Mouse (Mus musculus) kidney, adult 2 months (tissue): ENCODE results near the gene Lars2. TPM values are rescaled to one million over a fixed set of nuclear protein-coding genes. Genes with fewer than 3 reads are reported as not detected.
"Not testable (repeated sequence)": the region's sequence is repeated elsewhere in the genome, so short reads cannot be mapped to it uniquely, and the experiment has no call there.

Source experiments
- DNase-seq: peaks from one replicate; pipeline ENCODE4 v3.0.0; 2021
- H3K27ac ChIP-seq: fragments of 200-500 bp; 2 replicates; pipeline ENCODE4 v1.5.1; 2012; ENCODE audit warnings: low read depth, low read length, control low read depth, inconsistent platforms; ENCODE audit not compliant: insufficient read depth
- H3K27me3 ChIP-seq: fragments of 200-500 bp; replicated peaks from 2 replicates; pipeline ENCODE4 v1.6.1; 2012; ENCODE audit warnings: mild to moderate bottlenecking, moderate library complexity, low read length, inconsistent platforms; ENCODE audit not compliant: control insufficient read depth, insufficient read depth
- H3K36me3 ChIP-seq: fragments of 200-500 bp; 2 replicates; pipeline ENCODE4 v1.6.1; 2012; ENCODE audit warnings: mild to moderate bottlenecking, moderate library complexity, low read length, inconsistent platforms; ENCODE audit not compliant: control insufficient read depth, insufficient read depth
- H3K4me1 ChIP-seq: fragments of 200-500 bp; 2 replicates; pipeline ENCODE4 v1.6.1; 2011; ENCODE audit warnings: low read length; ENCODE audit not compliant: control insufficient read depth, insufficient read depth
- H3K4me3 ChIP-seq: fragments of 200-500 bp; 2 replicates; pipeline ENCODE4 v1.5.1; 2011; ENCODE audit warnings: mild to moderate bottlenecking, low read depth, low read length, control low read depth; ENCODE audit not compliant: insufficient read depth
- CTCF ChIP-seq: fragments of 200-500 bp; conservative IDR thresholded peaks from 2 replicates; pipeline ENCODE4 v1.5.1; 2011; ENCODE audit warnings: low read depth, mild to moderate bottlenecking, control low read depth, low read length, moderate library complexity, mixed read lengths; ENCODE audit not compliant: insufficient read depth, insufficient read length
- POLR2A ChIP-seq: fragments of 200-500 bp; IDR thresholded peaks from one replicate; pipeline ENCODE4 v1.6.1; 2011; ENCODE audit warnings: low read depth, low read length, control low read depth
- WGBS: fragments of 180-500 bp; shearing (Covaris S2); methylation state at CpG from one replicate; pipeline ENCODE4 v1.1.7; 2018; 5-methylcytosine and 5-hydroxymethylcytosine counted together
- polyA plus RNA-seq: library from polyadenylated mRNA; depleted of rRNA; stranded (reverse); fragments of >200 nt; gene quantifications from 2 replicates; pipeline ENCODE4 v1.2.3, GENCODE M21; 2012

Lars2 gene
- polyA plus RNA-seq, 1 experiment: 1,036 TPM

GRCm38 (mm10) chr9:123339651-123340144 lies 27.0 kb upstream of the Lars2 start:
- WGBS: 18% methylated on average over 3 of the region's 3 CpGs
- TF ChIP-seq POLR2A: no peak
- TF ChIP-seq CTCF: no peak
- Histone ChIP-seq H3K36me3 (no peaks in the 10 kb centered on the region), H3K4me3 (no peak overlapping the region), H3K4me1 (peaks cover 7% of the 10 kb centered on the region; the same call in 1 of the 2 replicates), H3K27ac (no peak overlapping the region), H3K27me3 (no peaks in the 10 kb centered on the region)
- DNase-seq: peak; percentile 72

- WGBS: 70% methylated on average over 6 of the region's 6 CpGs
- no peak for DNase-seq
- TF ChIP-seq POLR2A (no peak), CTCF (no peak)
- H3K4me3 ChIP-seq: no peak overlapping the region
- H3K27me3 ChIP-seq: no peaks in the 10 kb centered on the region
- H3K4me1 ChIP-seq: peaks cover 7% of the 10 kb centered on the region; the same call in 1 of the 2 replicates
- no peak overlapping the region for H3K27ac ChIP-seq
- no peaks in the 10 kb centered on the region for H3K36me3 ChIP-seq
Measured at GRCm38 (mm10) chr9:123341256-123341655, 25.5 kb upstream of the Lars2 start.

DNA sequence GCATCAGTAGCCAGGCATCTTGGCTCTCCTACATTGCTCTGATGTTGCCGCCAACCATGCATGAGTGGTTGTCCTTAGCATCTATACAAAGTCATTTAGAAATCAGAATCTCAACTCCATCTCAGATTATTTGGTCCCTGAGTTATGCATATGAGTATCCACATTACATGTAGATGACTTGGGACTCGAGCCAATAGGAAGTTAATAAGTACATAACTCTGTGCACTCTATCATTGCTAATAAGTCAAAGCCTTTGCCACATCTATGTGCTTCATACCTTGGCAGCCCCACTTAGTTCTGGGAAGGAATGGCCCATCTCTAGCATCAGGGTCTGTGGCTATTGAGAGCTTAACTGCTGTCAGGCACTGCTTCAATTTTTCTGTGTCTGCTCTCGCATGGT lies 23.7 kb upstream of the Lars2 start:
- Histone ChIP-seq H3K4me3 (no peak overlapping the region), H3K36me3 (no peaks in the 10 kb centered on the region), H3K4me1 (peaks cover 7% of the 10 kb centered on the region; the same call in 1 of the 2 replicates), H3K27ac (no peak overlapping the region), H3K27me3 (no peaks in the 10 kb centered on the region)
- 40% methylated on average over 3 of the region's 3 CpGs for WGBS
- TF ChIP-seq POLR2A (no peak), CTCF (no peak)
- peak; percentile 63 for DNase-seq

GRCm38 (mm10) chr9:123349286-123349685 lies 17.4 kb upstream of the Lars2 start:
- H3K4me1 ChIP-seq, H3K36me3 ChIP-seq, H3K27ac ChIP-seq, H3K4me3 ChIP-seq, H3K27me3 ChIP-seq: not testable (repeated sequence)
- 96% methylated on average over 1 of the region's 1 CpGs for WGBS
- DNase-seq: peak; percentile 17

GRCm38 (mm10) chr9:123359981-123360380 lies 6.7 kb upstream of the Lars2 start:
- no peaks in the 10 kb centered on the region for H3K27me3 ChIP-seq
- no peak for DNase-seq
- no peaks in the 10 kb centered on the region for H3K36me3 ChIP-seq
- H3K4me3 ChIP-seq: no peak overlapping the region
- H3K4me1 ChIP-seq: no peaks in the 10 kb centered on the region
- TF ChIP-seq CTCF (no peak), POLR2A (no peak)
- 64% methylated on average over 3 of the region's 3 CpGs for WGBS
- no peak overlapping the region for H3K27ac ChIP-seq

- DNase-seq: no peak
- H3K27me3 ChIP-seq: no peaks in the 10 kb centered on the region
- H3K36me3 ChIP-seq: no peaks in the 10 kb centered on the region
- TF ChIP-seq POLR2A (no peak), CTCF (no peak)
- WGBS: 47% methylated on average over 1 of the region's 1 CpGs
- H3K4me1 ChIP-seq: peaks cover 4% of the 10 kb centered on the region; the same call in 1 of the 2 replicates
- H3K4me3 ChIP-seq: no peak overlapping the region
- no peak overlapping the region for H3K27ac ChIP-seq
Measured at GRCm38 (mm10) chr9:123365353-123365752, 1.4 kb upstream of the Lars2 start.

- Histone ChIP-seq H3K4me1 (peaks cover 4% of the 10 kb centered on the region; the same call in 1 of the 2 replicates), H3K36me3 (no peaks in the 10 kb centered on the region), H3K27ac (no peak overlapping the region), H3K27me3 (no peaks in the 10 kb centered on the region), H3K4me3 (peak overlapping the region; percentile 91)
- 24% methylated on average over 9 of the region's 9 CpGs for WGBS
- TF ChIP-seq POLR2A (no peak), CTCF (no peak)
- DNase-seq: no peak
Measured at GRCm38 (mm10) chr9:123365942-123366707, 602 bp upstream of the Lars2 start.
